Mouse (Mus musculus) c-Kit-negative CD71-positive TER-119-positive erythroid progenitor cells, embryonic 14.5 days (primary cell): ENCODE data around the gene Kmt2e.

ENCODE experiments used
- DNase-seq: peaks from one replicate; pipeline ENCODE4 v3.0.0-alpha.2; 2013; ENCODE audit warnings: low read depth, low spot score

Kmt2e gene

DNA sequence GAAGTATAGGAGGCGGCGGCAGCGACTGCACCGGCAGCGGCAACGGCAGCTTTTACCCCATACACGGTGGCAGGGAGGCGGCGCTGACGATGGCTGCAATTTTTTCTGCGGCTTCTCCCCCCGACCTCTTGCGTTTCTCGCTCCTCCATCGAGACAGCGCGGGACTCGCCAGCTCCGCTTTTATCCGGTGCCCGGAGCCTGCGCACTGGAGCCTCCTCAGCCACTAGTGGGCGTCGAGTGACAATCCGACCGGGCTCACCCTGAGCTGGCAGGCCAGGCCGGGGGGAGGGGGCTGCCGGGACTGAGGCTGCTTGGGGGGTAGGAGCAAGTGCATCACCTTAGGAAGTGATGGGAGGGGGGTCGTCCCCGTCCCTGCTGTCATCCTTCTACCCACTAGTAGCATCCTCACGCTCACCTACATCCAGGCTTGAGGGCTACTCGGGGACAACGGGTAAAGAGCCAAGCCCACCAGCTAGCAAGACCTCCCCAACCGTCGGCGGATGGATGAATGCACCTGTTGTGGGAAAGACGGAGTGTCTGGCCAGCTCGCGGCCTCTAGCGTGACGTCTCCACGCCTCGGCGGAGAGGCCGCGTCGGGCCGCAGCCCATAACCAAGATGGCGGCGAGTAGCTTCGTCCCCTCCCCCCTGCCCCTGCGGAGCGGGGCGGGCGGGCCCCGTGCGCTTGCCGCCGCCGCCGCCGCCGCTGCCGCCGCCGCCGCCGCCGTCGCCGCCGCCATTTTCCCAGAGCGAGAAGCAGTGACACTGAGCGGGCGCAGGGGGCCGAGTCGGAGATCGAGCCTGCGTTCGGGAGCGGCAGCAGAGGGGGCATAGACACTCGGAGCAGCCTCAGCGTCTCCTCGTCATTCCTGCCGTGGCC lies at the start of gene Kmt2e:
TSS of gene Kmt2e (plus strand) at position 722 of the 878 bp plus-strand sequence.
- peak; percentile 74 for DNase-seq

- no peak for DNase-seq
Measured at GRCm38 (mm10) chr5:23385136-23385535, 49.1 kb upstream of the Kmt2e start.

GRCm38 (mm10) chr5:23385763-23386217 lies 48.5 kb upstream of the Kmt2e start:
- no peak for DNase-seq

- DNase-seq: no peak
Measured at GRCm38 (mm10) chr5:23386562-23387312, 47.5 kb upstream of the Kmt2e start.

DNA sequence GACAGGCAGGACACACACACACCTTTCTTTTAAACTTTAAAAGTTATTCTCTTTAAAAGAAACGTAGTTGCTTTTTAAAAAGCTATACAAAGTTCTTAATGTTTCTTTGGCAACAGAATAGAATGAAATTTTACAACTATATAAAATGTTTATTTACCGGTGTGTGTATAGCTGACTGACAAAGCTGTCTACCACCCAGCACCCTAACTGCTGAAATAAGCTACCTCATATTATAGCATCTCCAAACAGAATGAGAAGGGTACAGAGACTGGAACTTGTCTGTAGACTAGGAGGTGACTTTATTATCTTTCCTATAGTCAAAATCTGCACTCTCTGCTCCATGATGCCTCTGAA lies 47.0 kb upstream of the Kmt2e start:
- no peak for DNase-seq

GRCm38 (mm10) chr5:23388091-23388490 lies 46.1 kb upstream of the Kmt2e start:
- DNase-seq: no peak

DNA sequence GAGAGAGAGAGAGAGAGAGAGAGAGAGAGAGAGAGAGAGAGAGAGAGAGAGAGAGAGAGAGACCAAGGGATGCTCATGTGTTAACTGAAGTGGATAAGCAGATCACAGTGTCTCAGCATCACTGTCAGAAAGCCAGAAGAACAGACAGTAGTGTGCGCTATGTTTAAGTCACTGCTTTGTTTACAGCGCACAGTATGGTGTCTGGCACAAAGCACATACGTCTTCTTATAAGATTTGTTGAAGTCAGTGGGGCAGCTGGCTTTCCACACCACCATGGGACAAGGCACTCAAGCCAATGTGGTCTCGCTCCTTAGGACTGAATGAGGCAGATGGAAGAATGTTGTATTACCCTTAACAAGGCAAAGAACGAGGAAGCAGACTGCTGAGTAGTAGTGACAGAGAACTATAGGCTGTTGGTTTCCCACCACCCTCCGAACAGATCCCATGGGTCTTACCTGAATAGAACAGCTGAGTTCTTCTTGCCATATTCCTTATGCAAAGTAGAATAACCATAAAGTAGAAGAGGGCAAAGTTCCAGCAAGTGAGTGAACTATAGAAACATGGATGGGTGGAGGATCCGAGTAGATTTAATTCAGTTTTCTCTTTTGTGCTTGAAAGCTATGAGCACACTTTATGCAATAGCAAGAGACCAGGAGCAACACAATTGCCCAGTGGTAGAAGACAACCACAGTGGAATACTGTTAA lies 44.5 kb upstream of the Kmt2e start:
- no peak for DNase-seq

- no peak for DNase-seq
Measured at GRCm38 (mm10) chr5:23391714-23392113, 42.5 kb upstream of the Kmt2e start.

DNA sequence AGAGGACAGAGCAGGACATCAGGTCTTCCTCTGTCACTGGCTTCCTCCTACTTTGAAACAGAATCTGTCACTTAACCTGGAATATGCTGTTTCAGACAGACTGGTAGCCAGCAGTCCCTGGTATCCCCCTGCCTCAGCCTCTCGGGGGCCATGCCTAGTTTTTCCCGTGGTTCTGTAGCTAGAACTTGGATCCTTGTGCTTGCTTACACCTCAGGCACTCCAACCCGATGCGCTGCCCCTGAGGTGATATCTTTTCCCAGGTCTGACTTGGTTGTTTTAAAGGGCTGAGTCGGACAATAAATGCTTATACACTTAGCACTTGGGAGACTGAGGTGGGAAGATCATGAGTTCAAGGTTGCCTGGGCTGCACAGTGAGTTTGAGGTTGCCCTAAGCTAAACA lies 40.4 kb upstream of the Kmt2e start:
- DNase-seq: no peak

DNA sequence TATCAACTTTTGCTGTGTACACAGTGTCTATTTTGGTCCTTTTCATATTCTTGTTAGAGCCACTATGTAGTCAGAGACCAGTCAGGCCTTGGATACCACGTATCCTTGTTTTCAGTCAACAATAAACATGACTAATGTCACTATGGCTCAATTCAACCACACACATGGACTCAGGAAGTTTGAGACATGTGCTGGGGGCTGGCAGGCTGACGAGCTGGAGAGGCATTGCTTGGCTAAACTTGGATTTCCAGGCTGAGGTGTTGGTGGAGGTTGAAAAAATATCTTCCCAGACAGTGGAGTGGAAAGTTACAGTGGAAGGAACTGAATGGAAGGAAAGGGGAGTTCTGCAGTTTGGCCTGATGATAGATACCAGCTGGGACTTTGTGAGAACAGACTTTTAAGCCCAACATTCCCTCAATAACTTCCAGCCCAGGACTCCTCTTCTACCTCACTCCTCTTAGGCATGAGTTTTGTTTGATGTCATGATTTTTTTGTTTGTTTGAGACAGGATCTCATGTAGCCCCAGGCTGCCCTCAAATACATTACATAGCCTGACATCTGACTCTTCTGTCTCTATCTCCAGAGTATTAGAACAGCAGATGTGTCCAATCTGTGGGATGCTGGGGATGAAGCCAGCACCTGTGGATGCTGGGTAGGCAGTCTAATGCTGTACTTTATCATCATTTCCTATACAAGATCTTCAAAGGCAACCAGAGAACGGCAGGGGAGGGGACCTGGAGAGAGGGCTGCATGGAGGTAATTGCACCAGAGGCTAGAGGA lies 39.7 kb upstream of the Kmt2e start:
- no peak for DNase-seq

- no peak for DNase-seq
Measured at GRCm38 (mm10) chr5:23395721-23396120, 38.5 kb upstream of the Kmt2e start.

DNA sequence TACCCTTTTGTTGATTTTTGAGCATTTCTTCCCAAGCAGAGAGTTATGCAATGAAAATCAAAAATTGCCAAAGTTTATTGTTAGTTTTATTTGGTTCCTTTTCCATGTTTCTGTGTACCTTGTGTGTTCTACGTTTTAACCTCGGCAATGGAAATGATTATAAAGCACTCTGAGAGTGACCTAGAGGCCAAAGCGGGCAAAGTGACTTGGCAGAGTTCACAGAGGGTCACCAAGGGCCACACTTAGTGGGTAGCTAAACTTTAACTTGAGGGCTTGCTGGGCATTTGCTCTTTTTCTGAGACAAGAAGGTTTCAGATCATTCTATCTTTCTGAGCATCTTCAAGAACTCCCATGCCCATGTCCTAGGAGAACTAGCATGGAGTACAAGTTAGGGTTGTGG lies 37.5 kb upstream of the Kmt2e start:
- DNase-seq: no peak

DNA sequence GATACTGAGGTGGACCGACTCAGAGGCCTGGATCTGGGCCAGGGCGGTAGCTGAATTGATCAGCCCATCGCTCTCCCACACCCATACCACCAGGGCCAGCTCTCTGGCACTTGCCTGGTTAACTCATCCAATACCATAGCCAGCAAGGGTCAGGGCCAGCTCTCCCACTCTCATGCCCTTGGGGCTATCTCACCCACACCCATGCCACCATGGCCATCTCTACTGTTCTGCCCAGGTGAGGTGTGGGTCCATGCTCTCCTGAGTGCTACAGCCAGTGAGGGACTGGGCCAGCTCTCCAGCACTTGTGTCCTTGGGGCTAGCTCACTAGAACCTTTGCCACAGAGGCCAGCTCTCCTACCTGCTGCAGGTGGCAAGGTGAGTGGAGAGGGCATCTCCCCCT lies 34.1 kb upstream of the Kmt2e start:
- DNase-seq: no peak

GRCm38 (mm10) chr5:23400868-23401267 lies 33.4 kb upstream of the Kmt2e start:
- DNase-seq: no peak

- no peak for DNase-seq
Measured at GRCm38 (mm10) chr5:23401368-23401767, 32.9 kb upstream of the Kmt2e start.

DNA sequence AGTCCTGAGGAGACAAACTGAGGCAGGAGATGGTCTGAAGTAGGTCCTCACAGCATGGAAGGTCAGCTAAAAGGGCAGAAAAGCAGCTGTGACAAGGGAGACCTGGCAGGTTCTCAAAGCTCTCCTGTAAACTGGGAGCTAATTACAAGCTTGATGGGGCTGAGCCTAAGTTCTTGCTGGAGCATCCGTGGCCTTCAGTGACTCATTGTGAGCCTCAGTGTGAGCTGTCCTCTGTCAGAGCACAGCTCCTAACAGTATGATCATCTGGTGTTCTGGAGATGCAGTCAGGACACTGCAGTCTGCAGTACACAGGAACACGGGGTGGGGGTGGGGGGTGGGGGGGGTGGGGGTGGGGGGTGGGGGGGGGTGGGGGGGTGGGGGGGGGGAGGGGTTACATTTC lies 32.2 kb upstream of the Kmt2e start:
- no peak for DNase-seq

DNA sequence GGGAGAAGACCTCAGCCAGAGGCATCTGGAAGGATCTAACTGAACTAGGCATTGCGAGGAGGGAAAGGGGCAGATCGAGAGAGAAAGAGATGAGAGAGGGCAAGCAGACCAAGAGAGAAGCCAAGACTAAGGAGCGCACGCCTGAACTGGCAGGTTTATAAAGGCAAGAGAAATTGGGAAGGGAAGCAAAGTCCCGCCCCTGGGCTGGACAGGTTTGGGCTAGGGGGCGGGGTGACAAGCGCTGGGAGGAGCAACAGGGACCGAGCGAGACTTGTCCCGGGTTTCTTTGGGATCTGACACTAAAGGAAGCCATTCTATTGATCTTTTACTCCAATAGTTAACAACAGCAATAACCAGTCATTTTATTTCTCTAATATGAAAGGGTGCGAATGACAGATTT lies 31.1 kb upstream of the Kmt2e start:
- no peak for DNase-seq

DNA sequence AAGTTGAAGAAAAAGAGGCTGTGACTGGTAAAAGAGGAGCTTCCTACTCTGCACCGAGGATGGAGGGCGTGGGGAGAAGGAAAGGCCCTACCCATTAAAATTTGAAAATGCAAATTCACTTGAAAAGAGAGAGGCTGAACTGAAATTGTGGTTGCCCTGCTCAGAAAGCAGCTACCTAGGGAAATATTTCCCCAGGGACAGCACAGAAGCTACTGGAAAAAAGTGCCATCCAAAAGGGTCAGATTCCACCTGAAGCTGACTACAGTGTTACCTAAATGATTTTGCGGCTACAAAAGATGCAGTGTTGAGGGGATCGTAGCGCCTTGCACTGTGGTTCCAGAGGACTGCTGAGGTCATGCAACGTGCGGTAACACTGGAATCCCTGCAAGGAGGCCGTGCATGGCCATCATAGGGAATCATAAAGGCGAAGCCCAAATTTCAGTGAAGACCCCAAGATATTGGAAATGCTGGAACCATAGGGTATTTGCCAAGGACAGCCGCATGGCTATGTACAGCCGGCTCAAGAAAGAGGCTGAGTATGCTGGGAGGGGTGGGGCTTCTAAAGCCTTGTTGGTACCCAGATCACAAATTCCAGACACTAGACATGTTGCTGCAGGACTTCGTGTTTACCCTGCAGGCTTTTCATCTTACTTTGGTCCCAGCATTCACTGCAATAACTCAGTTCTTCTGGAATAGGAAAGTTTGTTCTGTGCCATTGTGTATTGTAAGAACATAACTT lies 28.4 kb upstream of the Kmt2e start:
- no peak for DNase-seq

DNA sequence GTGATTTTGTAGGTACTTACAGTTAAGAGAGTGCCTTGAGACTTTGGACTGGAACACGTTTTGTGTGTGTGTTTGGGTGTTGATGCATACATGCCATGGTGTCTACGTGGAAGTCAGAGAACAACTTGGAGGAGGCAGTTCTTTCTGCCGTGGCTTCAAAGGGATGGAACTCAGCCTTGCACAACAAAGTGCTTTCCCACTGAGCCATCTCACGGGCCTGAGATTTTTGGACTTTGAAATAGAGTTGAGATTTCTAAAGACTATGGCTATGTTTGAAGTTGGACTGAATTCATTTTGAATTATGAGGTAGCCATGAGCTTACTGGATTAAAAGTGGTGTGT lies 27.9 kb upstream of the Kmt2e start:
- DNase-seq: no peak

DNA sequence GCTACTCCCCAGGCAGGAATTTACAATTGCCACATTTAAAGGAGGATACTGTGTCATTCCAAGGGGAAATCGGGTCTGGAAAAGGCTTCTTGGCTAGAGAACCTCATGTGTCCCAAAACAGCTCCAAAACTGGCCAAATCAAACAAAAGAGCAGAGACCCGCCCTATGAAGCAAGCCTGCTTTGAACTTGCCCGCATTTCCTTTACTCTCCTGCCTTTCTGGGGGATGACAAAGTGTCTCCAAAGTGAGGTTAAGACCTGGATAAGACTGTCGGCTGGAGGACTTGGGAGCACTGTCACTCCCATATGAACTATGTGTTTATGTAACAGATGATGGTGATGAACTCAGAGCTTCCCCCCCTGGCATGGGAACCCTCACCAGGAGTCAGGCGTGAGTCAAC lies 26.1 kb upstream of the Kmt2e start:
- DNase-seq: no peak
